8 mouse cellular contexts compared by ENCODE assay signal in genomic region chr10:62340095-62340731, GRCm38 (mm10). TPM values are rescaled to one million over a fixed set of nuclear protein-coding genes. Genes with fewer than 3 reads are reported as not detected.
DNase-seq lines count a peak whose midpoint lies in the region; TF ChIP-seq lines count a peak whose summit lies in the region.

No protein-coding gene starts in this region.

- peak; percentile 87 for DNase-seq in WW6 (ENCODE audit: low read depth, low spot score)
- peak; percentile 90 to 92 for DNase-seq in cerebellum, postnatal 4 days (ENCODE audit: low spot score in 2 of 2)
- DNase-seq in gastrocnemius, adult 2 months, result peak; percentile 98
- peak; percentile 81 for DNase-seq in hindlimb bud, embryonic 11.5 days (ENCODE audit: extremely low spot score, low read depth, low spot score)
- DNase-seq in left cerebral cortex, adult 8-10 months (ENCODE audit: low spot score in 2 of 2), result peak; percentile 98
- DNase-seq in right cerebral cortex, postnatal 10 days (ENCODE audit: low spot score in 2 of 2), result peak; percentile 98 to 99
- DNase-seq in urinary bladder, postnatal 25 days (ENCODE audit: low spot score), result peak; percentile 97

- no peaks in the 10 kb centered on the region for H3K9me3 ChIP-seq in megakaryocyte, embryonic 14.5 days

- peak overlapping the region; percentile 86 for H3K27ac ChIP-seq in gastrocnemius, adult 2 months

- peaks cover 50% of the 10 kb centered on the region for H3K36me3 ChIP-seq in megakaryocyte, embryonic 14.5 days (replicated peaks; ENCODE audit: low read length)

- TF ChIP-seq CTCF in gastrocnemius, adult 2 months (IDR thresholded peaks at IDR 0.05), result no peak

- H3K4me3 ChIP-seq in gastrocnemius, adult 2 months, result peak overlapping the region; percentile 85
- peak overlapping the region; percentile 93 for H3K4me3 ChIP-seq in megakaryocyte, embryonic 14.5 days (replicated peaks)

- H3K4me1 ChIP-seq in megakaryocyte, embryonic 14.5 days, result peaks cover 84% of the 10 kb centered on the region

- intact Hi-C loops in gastrocnemius, adult 2 months (cut with DNase I), result no loop called here

- no peaks in the 10 kb centered on the region for H3K27me3 ChIP-seq in megakaryocyte, embryonic 14.5 days (replicated peaks)

RNA-seq across cellular contexts. Expression of gene Hk1, which starts 39.5 kb away (rescaled TPM):
- 1 to 10 TPM; 6.2 to 8.7 TPM for total RNA-seq in gastrocnemius, adult 2 months (2021)
- total RNA-seq in left cerebral cortex, adult 8-10 months (2022), result 100 to 1,000 TPM; 308 to 326 (median 318) TPM
- 509 and 816 TPM in 2 replicates for polyA plus RNA-seq in megakaryocyte, embryonic 14.5 days (2012; ENCODE audit: insufficient read depth, low replicate concordance)

Comparison
In these comparisons a context has a peak if more than half of its experiments do, and no peak if none do; other contexts are left out.
1. Peak in every context shown above with its lines: DNase-seq, H3K4me3 ChIP-seq and H3K27ac ChIP-seq.
2. RNA of gene Hk1, which starts 39.5 kb away (total RNA-seq): 308 to 326 TPM in left cerebral cortex, adult 8-10 months; 6.2 to 8.7 TPM in gastrocnemius, adult 2 months; every median in the first group is over 10 times any median in the second.